Mouse (Mus musculus) liver, adult 2 months (tissue): ENCODE measurements around the gene Zmiz1.

Experiments used
- CTCF ChIP-seq: fragments of 200-500 bp; IDR thresholded peaks from 2 replicates; pipeline ENCODE4 v1.5.1; 2011; ENCODE audit warnings: low read depth, low read length, control low read depth
- POLR2A ChIP-seq: fragments of 200-500 bp; IDR thresholded peaks from 2 replicates; pipeline ENCODE4 v1.6.1; 2011; ENCODE audit warnings: low read length, control low read depth; ENCODE audit not compliant: insufficient read depth; ENCODE audit errors: extremely low read depth

DNA sequence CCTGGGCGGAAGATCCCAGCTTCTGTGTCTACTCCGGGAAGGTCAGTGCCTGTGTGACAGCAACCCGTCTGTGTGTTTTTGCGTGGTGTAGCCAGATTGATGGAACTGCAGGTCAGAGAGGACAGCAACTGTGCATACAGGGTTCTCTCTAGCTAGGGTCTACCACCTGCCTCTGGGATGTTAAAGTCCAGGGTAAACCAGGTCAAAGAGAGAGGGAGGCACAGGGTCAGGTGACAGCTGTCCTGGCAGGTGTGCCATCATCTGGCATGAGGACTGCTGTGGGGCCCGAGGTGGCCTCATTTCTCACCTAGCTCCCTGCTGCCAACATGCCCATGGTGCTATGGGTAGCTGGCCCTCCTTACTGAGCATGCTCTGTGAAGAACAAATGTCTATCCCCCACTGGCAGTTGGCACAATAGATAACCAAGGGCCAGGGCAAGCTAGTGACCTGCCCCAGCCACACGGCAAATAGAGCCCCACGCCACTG is 28.5 kb downstream of the Zmiz1 start:
- TF ChIP-seq CTCF, result no peak
- TF ChIP-seq POLR2A, result no peak
